Mouse (Mus musculus): ENCODE measurements around the gene Mif4gd.

Gene Mif4gd

GRCm38 (mm10) chr11:115618732-115619516 lies 6.2 kb upstream of the Mif4gd start:
- H3K4me3 ChIP-seq (replicated peaks; ENCODE audit: low read length), result no peak overlapping the region
- H3K27me3 ChIP-seq (ENCODE audit: insufficient read depth, low read length), result no peaks in the 10 kb centered on the region
- H3K9me3 ChIP-seq (ENCODE audit: low read length), result no peaks in the 10 kb centered on the region
- peaks cover 76% of the 10 kb centered on the region for H3K36me3 ChIP-seq (ENCODE audit: insufficient read depth, low read length)
- TF ChIP-seq CTCF (conservative IDR thresholded peaks at IDR 0.05; ENCODE audit: low read length), result no peak
- TF ChIP-seq NANOG (IDR thresholded peaks at IDR 0.05; ENCODE audit: borderline replicate concordance, low read length), result no peak
- no peak for TF ChIP-seq POU5F1 (IDR thresholded peaks at IDR 0.05; ENCODE audit: borderline replicate concordance, low read length)
- peaks cover 86% of the 10 kb centered on the region for H3K4me1 ChIP-seq (replicated peaks; ENCODE audit: low read depth, low read length)

GRCm38 (mm10) chr11:115618001-115618400 lies 5.2 kb upstream of the Mif4gd start:
- TF ChIP-seq POU5F1 (IDR thresholded peaks at IDR 0.05; ENCODE audit: borderline replicate concordance, low read length), result no peak
- TF ChIP-seq CTCF (conservative IDR thresholded peaks at IDR 0.05; ENCODE audit: low read length), result no peak
- TF ChIP-seq NANOG (IDR thresholded peaks at IDR 0.05; ENCODE audit: borderline replicate concordance, low read length), result no peak
- H3K4me3 ChIP-seq (replicated peaks; ENCODE audit: low read length), result peak overlapping the region; percentile 91

GRCm38 (mm10) chr11:115616893-115617292 lies 4.1 kb upstream of the Mif4gd start:
- H3K36me3 ChIP-seq (ENCODE audit: insufficient read depth, low read length), result peaks cover 59% of the 10 kb centered on the region
- peak overlapping the region; percentile 91 for H3K4me3 ChIP-seq (replicated peaks; ENCODE audit: low read length)
- H3K4me1 ChIP-seq (replicated peaks; ENCODE audit: low read depth, low read length), result peaks cover 87% of the 10 kb centered on the region
- TF ChIP-seq CTCF (conservative IDR thresholded peaks at IDR 0.05; ENCODE audit: low read length) (no peak), POU5F1 (IDR thresholded peaks at IDR 0.05; ENCODE audit: borderline replicate concordance, low read length) (no peak), NANOG (IDR thresholded peaks at IDR 0.05; ENCODE audit: borderline replicate concordance, low read length) (no peak)
- no peaks in the 10 kb centered on the region for H3K9me3 ChIP-seq (ENCODE audit: low read length)
- no peaks in the 10 kb centered on the region for H3K27me3 ChIP-seq (ENCODE audit: insufficient read depth, low read length)

More at GRCm38 (mm10) chr11:115618001-115618400, 5.2 kb upstream of the Mif4gd start:
- Histone ChIP-seq H3K36me3 (ENCODE audit: insufficient read depth, low read length) (peaks cover 68% of the 10 kb centered on the region), H3K4me1 (replicated peaks; ENCODE audit: low read depth, low read length) (peaks cover 87% of the 10 kb centered on the region), H3K9me3 (ENCODE audit: low read length) (no peaks in the 10 kb centered on the region), H3K27me3 (ENCODE audit: insufficient read depth, low read length) (no peaks in the 10 kb centered on the region)

- Histone ChIP-seq H3K27me3 (ENCODE audit: insufficient read depth, low read length) (no peaks in the 10 kb centered on the region), H3K36me3 (ENCODE audit: insufficient read depth, low read length) (peaks cover 61% of the 10 kb centered on the region), H3K9me3 (ENCODE audit: low read length) (no peaks in the 10 kb centered on the region), H3K4me1 (replicated peaks; ENCODE audit: low read depth, low read length) (peaks cover 89% of the 10 kb centered on the region), H3K4me3 (replicated peaks; ENCODE audit: low read length) (peak overlapping the region; percentile 91)
- no peak for TF ChIP-seq NANOG (IDR thresholded peaks at IDR 0.05; ENCODE audit: borderline replicate concordance, low read length)
- TF ChIP-seq CTCF (conservative IDR thresholded peaks at IDR 0.05; ENCODE audit: low read length), result no peak
- no peak for TF ChIP-seq POU5F1 (IDR thresholded peaks at IDR 0.05; ENCODE audit: borderline replicate concordance, low read length)
Observed at GRCm38 (mm10) chr11:115616371-115616770, 3.6 kb upstream of the Mif4gd start.

GRCm38 (mm10) chr11:115615875-115616274 lies 3.1 kb upstream of the Mif4gd start:
- Histone ChIP-seq H3K27me3 (ENCODE audit: insufficient read depth, low read length) (no peaks in the 10 kb centered on the region), H3K4me3 (replicated peaks; ENCODE audit: low read length) (peak overlapping the region; percentile 91), H3K36me3 (ENCODE audit: insufficient read depth, low read length) (peaks cover 61% of the 10 kb centered on the region), H3K9me3 (ENCODE audit: low read length) (no peaks in the 10 kb centered on the region), H3K4me1 (replicated peaks; ENCODE audit: low read depth, low read length) (peaks cover 89% of the 10 kb centered on the region)
- no peak for TF ChIP-seq NANOG (IDR thresholded peaks at IDR 0.05; ENCODE audit: borderline replicate concordance, low read length)
- TF ChIP-seq POU5F1 (IDR thresholded peaks at IDR 0.05; ENCODE audit: borderline replicate concordance, low read length), result no peak
- no peak for TF ChIP-seq CTCF (conservative IDR thresholded peaks at IDR 0.05; ENCODE audit: low read length)

- TF ChIP-seq NANOG (IDR thresholded peaks at IDR 0.05; ENCODE audit: borderline replicate concordance, low read length), result no peak
- no peak for TF ChIP-seq POU5F1 (IDR thresholded peaks at IDR 0.05; ENCODE audit: borderline replicate concordance, low read length)
- TF ChIP-seq CTCF (conservative IDR thresholded peaks at IDR 0.05; ENCODE audit: low read length), result no peak
- peak overlapping the region; percentile 91 for H3K4me3 ChIP-seq (replicated peaks; ENCODE audit: low read length)
- H3K36me3 ChIP-seq (ENCODE audit: insufficient read depth, low read length), result peaks cover 61% of the 10 kb centered on the region
- H3K4me1 ChIP-seq (replicated peaks; ENCODE audit: low read depth, low read length), result peaks cover 84% of the 10 kb centered on the region
- no peaks in the 10 kb centered on the region for H3K9me3 ChIP-seq (ENCODE audit: low read length)
- no peaks in the 10 kb centered on the region for H3K27me3 ChIP-seq (ENCODE audit: insufficient read depth, low read length)
Observed at GRCm38 (mm10) chr11:115615108-115615825, 2.5 kb upstream of the Mif4gd start.

GRCm38 (mm10) chr11:115614346-115615107 lies 1.8 kb upstream of the Mif4gd start:
- H3K36me3 ChIP-seq (ENCODE audit: insufficient read depth, low read length), result peaks cover 62% of the 10 kb centered on the region
- no peaks in the 10 kb centered on the region for H3K27me3 ChIP-seq (ENCODE audit: insufficient read depth, low read length)
- TF ChIP-seq POU5F1 (IDR thresholded peaks at IDR 0.05; ENCODE audit: borderline replicate concordance, low read length) (no peak), CTCF (conservative IDR thresholded peaks at IDR 0.05; ENCODE audit: low read length) (0 out of 2 replicates have a peak, but pooled peaks have one; percentile 3), NANOG (IDR thresholded peaks at IDR 0.05; ENCODE audit: borderline replicate concordance, low read length) (no peak)
- H3K9me3 ChIP-seq (ENCODE audit: low read length), result no peaks in the 10 kb centered on the region
- peaks cover 85% of the 10 kb centered on the region for H3K4me1 ChIP-seq (replicated peaks; ENCODE audit: low read depth, low read length)
- H3K4me3 ChIP-seq (replicated peaks; ENCODE audit: low read length), result peak overlapping the region; percentile 91
